ENCODE assay signal across 20 mouse cellular contexts in genomic region chr1:92092286-92092685, GRCm38 (mm10).
DNase-seq lines count a peak whose midpoint lies in the region; ATAC-seq lines count a peak whose summit lies in the region.
"Had no signal": no experiment of that assay in that cellular context is flagged by ENCODE, and none has a peak within 500 bp of the region (broad histone marks: within the 10 kb centered on the region; RNA-seq: fewer than 3 reads in every experiment).

No protein-coding gene starts in this region.

- ATAC-seq in frontal cortex, adult (ENCODE audit: low TSS enrichment), result peak; percentile 13; the same call in 1 of the 2 replicates
- ATAC-seq: CD4-positive, CD25-positive, alpha-beta regulatory T cell, adult 4 months; forebrain, embryonic 15.5 days; hindbrain, embryonic 16.5 days; intestine, embryonic 15.5 days had no signal

- no peak for DNase-seq in frontal cortex, adult 2 months (ENCODE audit: extremely low spot score in 1 of 2, low spot score in 1 of 2)
- DNase-seq in adrenal gland, adult 8-10 months, result peak; percentile 76
- DNase-seq in adrenal gland, postnatal 10 days, result peak; percentile 61
- DNase-seq in adrenal gland, postnatal 36 days, result peak; percentile 68 to 72
- no peak for DNase-seq in kidney, postnatal 25 days
- DNase-seq: cerebellum, adult 11 months; cerebellum, postnatal 10 days; cerebellum, postnatal 36 days; embryo, embryonic 11 days; gastrocnemius, postnatal 10 days; gastrocnemius, postnatal 36 days; heart, postnatal 10 days; heart, postnatal 36 days; kidney, adult 11 months; kidney, adult 8-10 months had no signal

Comparison
In these comparisons a context has a peak if more than half of its experiments do, and no peak if none do; other contexts are left out.
1. DNase-seq: peak in adrenal gland, adult 8-10 months (single experiment), adrenal gland, postnatal 10 days (single experiment) and adrenal gland, postnatal 36 days (2 of 2); none in frontal cortex, adult 2 months (0 of 2) and kidney, postnatal 25 days (0 of 2).